Mouse (Mus musculus) ES-CJ7 (cell line): Measurements from ENCODE around the gene Pck1.

Experiments used
- DNase-seq: peaks from one replicate; pipeline ENCODE4 v3.0.0; 2011; ENCODE audit warnings: low read depth, low spot score

Pck1 gene

GRCm38 (mm10) chr2:173148001-173148400 is 4.8 kb upstream of the Pck1 start:
- no peak for DNase-seq

GRCm38 (mm10) chr2:173151352-173151751 is 1.5 kb upstream of the Pck1 start:
- DNase-seq = no peak

- no peak for DNase-seq
These were observed 1.0 kb upstream of the Pck1 start for GRCm38 (mm10) chr2:173151784-173152284.

GRCm38 (mm10) chr2:173153266-173153665 is 418 bp downstream of the Pck1 start:
- no peak for DNase-seq

GRCm38 (mm10) chr2:173154513-173154912 is 1.7 kb downstream of the Pck1 start:
- no peak for DNase-seq

- DNase-seq = no peak
These were observed 2.1 kb downstream of the Pck1 start for GRCm38 (mm10) chr2:173154962-173155361.

- DNase-seq = no peak
These were observed 3.1 kb downstream of the Pck1 start for GRCm38 (mm10) chr2:173155907-173156306.

GRCm38 (mm10) chr2:173156923-173157322 is 4.1 kb downstream of the Pck1 start:
- DNase-seq = no peak

- no peak for DNase-seq
These were observed 4.5 kb downstream of the Pck1 start for GRCm38 (mm10) chr2:173157376-173157775.

- no peak for DNase-seq
These were observed 5.0 kb downstream of the Pck1 start for GRCm38 (mm10) chr2:173157871-173158270.

- no peak for DNase-seq
These were observed 5.7 kb downstream of the Pck1 start for GRCm38 (mm10) chr2:173158390-173159055.

GRCm38 (mm10) chr2:173159354-173160311 is 6.8 kb downstream of the Pck1 start:
- DNase-seq = peak; percentile 93

GRCm38 (mm10) chr2:173163380-173163779 is 10.5 kb downstream of the Pck1 start:
- no peak for DNase-seq

- peak; percentile 41 for DNase-seq
These were observed 11.5 kb downstream of the Pck1 start for GRCm38 (mm10) chr2:173164358-173164757.

- DNase-seq = no peak
These were observed 12.1 kb downstream of the Pck1 start for GRCm38 (mm10) chr2:173164946-173165345.

GRCm38 (mm10) chr2:173165357-173165756 is 12.5 kb downstream of the Pck1 start:
- no peak for DNase-seq

GRCm38 (mm10) chr2:173168411-173168851 is 15.6 kb downstream of the Pck1 start:
- no peak for DNase-seq

- DNase-seq = no peak
These were observed 17.2 kb downstream of the Pck1 start for GRCm38 (mm10) chr2:173170081-173170480.

- no peak for DNase-seq
These were observed 17.9 kb downstream of the Pck1 start for GRCm38 (mm10) chr2:173170715-173171114.

GRCm38 (mm10) chr2:173171470-173171869 is 18.6 kb downstream of the Pck1 start:
- no peak for DNase-seq

GRCm38 (mm10) chr2:173171956-173172355 is 19.1 kb downstream of the Pck1 start:
- no peak for DNase-seq

GRCm38 (mm10) chr2:173172386-173172785 is 19.5 kb downstream of the Pck1 start:
- no peak for DNase-seq
